Mouse (Mus musculus): ENCODE results near the gene Tmsb15a.

DNA sequence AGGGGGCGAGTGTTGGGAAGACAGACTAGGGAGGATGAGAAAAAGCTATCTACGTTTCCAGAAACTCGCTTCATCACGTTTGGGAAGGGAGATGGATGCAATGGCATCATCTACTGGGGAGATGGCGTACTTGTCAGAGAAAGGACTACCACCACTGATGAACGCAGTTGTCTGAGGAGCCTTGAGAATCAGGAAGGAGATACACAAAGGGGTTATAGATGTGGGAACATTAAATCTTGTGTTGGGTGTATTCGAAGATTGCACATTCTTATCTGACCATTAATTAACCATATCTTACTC is 17.9 kb upstream of the Tmsb15a start:
- TF ChIP-seq CEBPB (IDR thresholded peaks at IDR 0.05; ENCODE audit: low read depth) (no peak), CTCF (IDR thresholded peaks at IDR 0.05; ENCODE audit: control insufficient read depth, insufficient read depth, insufficient read length) (no peak), MAX (IDR thresholded peaks at IDR 0.05) (no peak), MYOD1 (IDR thresholded peaks at IDR 0.05; ENCODE audit: control insufficient read depth, insufficient read length, low read depth) (no peak), USF1 (IDR thresholded peaks at IDR 0.05; ENCODE audit: low read depth) (no peak), MYOG (IDR thresholded peaks at IDR 0.05; ENCODE audit: control insufficient read depth, extremely low read depth, insufficient read length) (no peak)
